Mouse (Mus musculus) stomach, embryonic 16.5 days (tissue): Measurements from ENCODE around the gene Mfsd4b5. TPM values are rescaled to one million over a fixed set of nuclear protein-coding genes. Genes with fewer than 3 reads are reported as not detected.

Experiments used
- ATAC-seq: fragments of 200-750 bp; cut with Nextera tagmentation; 2 replicates; pipeline ENCODE4 v1.8.0; 2017; ENCODE audit warnings: moderate number of reproducible peaks, moderate TSS enrichment; ENCODE audit not compliant: insufficient read depth, low FRiP score
- H3K27ac ChIP-seq: fragments of 300-500 bp; sonication (generic); 2 replicates; pipeline ENCODE4 v1.5.1; 2014; ENCODE audit warnings: low read length
- H3K27me3 ChIP-seq: fragments of 300-500 bp; sonication (generic); 2 replicates; pipeline ENCODE4 v1.6.1; 2014; ENCODE audit warnings: low read length, control low read depth, mixed read lengths; ENCODE audit not compliant: control insufficient read depth, insufficient read depth
- H3K36me3 ChIP-seq: fragments of 300-500 bp; sonication (generic); 2 replicates; pipeline ENCODE4 v1.6.1; 2014; ENCODE audit warnings: low read length; ENCODE audit not compliant: control insufficient read depth, insufficient read depth
- H3K4me1 ChIP-seq: fragments of 300-500 bp; sonication (generic); 2 replicates; pipeline ENCODE4 v1.6.1; 2014; ENCODE audit warnings: low read length, control low read depth, mixed read lengths; ENCODE audit not compliant: control insufficient read depth, insufficient read depth
- H3K4me2 ChIP-seq: fragments of 300-500 bp; sonication (generic); 2 replicates; pipeline ENCODE4 v1.6.1; 2014; ENCODE audit warnings: low read depth, low read length, mixed read lengths
- H3K4me3 ChIP-seq: fragments of 300-500 bp; sonication (generic); replicated peaks from 2 replicates; pipeline ENCODE4 v1.5.1; 2014; ENCODE audit warnings: mild to moderate bottlenecking, low read length
- H3K9ac ChIP-seq: fragments of 300-500 bp; sonication (generic); 2 replicates; pipeline ENCODE4 v1.6.1; 2014; ENCODE audit warnings: low read length
- H3K9me3 ChIP-seq: fragments of 300-500 bp; sonication (generic); replicated peaks from 2 replicates; pipeline ENCODE4 v1.6.1; 2016; ENCODE audit warnings: low read length, control low read depth; ENCODE audit not compliant: control insufficient read depth
- WGBS: fragments of 180-500 bp; shearing (Covaris S2); extraction: QIAGEN DNeasy Blood & Tissue Kit; methylation state at CpG from one replicate; pipeline ENCODE4 v1.1.7; 2014; 5-methylcytosine and 5-hydroxymethylcytosine counted together
- polyA plus RNA-seq: library from polyadenylated mRNA; unstranded; fragments of >200 nt; fragmentation: Nextera tagmentation; extraction: Ambion mirVana; gene quantifications from 2 replicates; pipeline ENCODE4 v1.2.1, GENCODE M21; 2015

Gene Mfsd4b5
- polyA plus RNA-seq, 1 experiment from 2014 or later, result 0.08 TPM

DNA sequence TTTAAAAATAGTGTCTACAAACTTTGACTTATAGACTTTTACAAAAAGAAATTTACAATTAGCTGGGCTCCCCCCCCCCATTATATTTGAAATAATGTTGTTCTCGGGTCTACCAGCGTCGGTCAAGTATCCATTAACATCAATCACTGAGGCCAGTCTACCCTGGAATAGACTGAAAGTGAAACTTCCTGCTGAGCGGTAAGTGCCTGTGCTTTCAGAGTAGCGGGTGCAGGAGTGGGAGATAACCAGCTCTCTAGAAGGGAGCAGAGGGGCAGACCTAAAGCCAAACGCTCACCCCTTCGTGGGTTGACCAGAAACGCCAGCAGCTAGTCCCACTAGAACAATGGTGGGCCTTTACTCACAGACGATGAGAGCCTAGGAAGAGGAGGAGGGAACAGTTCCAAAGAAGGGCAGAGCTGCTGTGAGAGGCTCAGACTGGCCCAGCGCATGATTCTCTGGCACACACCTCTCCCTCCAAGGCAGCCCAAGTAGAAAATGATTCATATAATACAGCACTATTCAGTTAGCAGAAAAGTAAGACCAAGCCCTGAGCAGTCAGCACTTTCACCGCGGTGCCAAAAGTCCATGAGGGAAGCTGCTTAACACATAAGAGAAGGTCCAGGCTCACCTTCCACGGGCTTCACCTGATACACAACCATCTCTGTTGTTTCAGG lies 77.5 kb downstream of the Mfsd4b5 start:
- 47% methylated on average over 13 of the region's 13 CpGs for WGBS
- no peaks in the 10 kb centered on the region for H3K4me1 ChIP-seq
- H3K36me3 ChIP-seq, result no peaks in the 10 kb centered on the region
- H3K27ac ChIP-seq, result no peak overlapping the region
- no peaks in the 10 kb centered on the region for H3K27me3 ChIP-seq
- H3K9ac ChIP-seq, result no peak overlapping the region
- H3K9me3 ChIP-seq, result no peaks in the 10 kb centered on the region
- H3K4me3 ChIP-seq, result no peak overlapping the region
- H3K4me2 ChIP-seq, result peak overlapping the region; percentile 23
- ATAC-seq, result no peak

Other genes with a start within 250 kb of the Mfsd4b5 start
- gene Mfsd4b4, start 87.4 kb downstream of the Mfsd4b5 start, polyA plus RNA-seq, result 3.5 and 3.6 TPM in 2 replicates
- 0.12 and 0.18 TPM in 2 replicates for gene Mfsd4b2, start 59.7 kb downstream of the Mfsd4b5 start, polyA plus RNA-seq
- gene Mfsd4b3, start 26.5 kb downstream of the Mfsd4b5 start, polyA plus RNA-seq, result 1.7 and 2.2 TPM in 2 replicates
- 0.17 and 0.21 TPM in 2 replicates for gene Mfsd4b1, start 38.6 kb upstream of the Mfsd4b5 start, polyA plus RNA-seq
- gene Slc16a10, start 155.6 kb upstream of the Mfsd4b5 start, polyA plus RNA-seq, result 11.0 and 12.2 TPM in 2 replicates